Mouse (Mus musculus) bone marrow, adult 2 months (tissue): ENCODE measurements around the gene Wdr26.

ENCODE experiments used
- CTCF ChIP-seq: fragments of 200-500 bp; IDR thresholded peaks from 2 replicates; pipeline ENCODE4 v1.5.1; 2011; ENCODE audit warnings: low read length, control low read depth; ENCODE audit not compliant: control insufficient read depth, insufficient read depth
- POLR2A ChIP-seq: fragments of 200-500 bp; IDR thresholded peaks from 2 replicates; pipeline ENCODE4 v1.6.1; 2011; ENCODE audit warnings: low read depth, mild to moderate bottlenecking, control low read depth, low read length, borderline replicate concordance; ENCODE audit not compliant: control insufficient read depth

DNA sequence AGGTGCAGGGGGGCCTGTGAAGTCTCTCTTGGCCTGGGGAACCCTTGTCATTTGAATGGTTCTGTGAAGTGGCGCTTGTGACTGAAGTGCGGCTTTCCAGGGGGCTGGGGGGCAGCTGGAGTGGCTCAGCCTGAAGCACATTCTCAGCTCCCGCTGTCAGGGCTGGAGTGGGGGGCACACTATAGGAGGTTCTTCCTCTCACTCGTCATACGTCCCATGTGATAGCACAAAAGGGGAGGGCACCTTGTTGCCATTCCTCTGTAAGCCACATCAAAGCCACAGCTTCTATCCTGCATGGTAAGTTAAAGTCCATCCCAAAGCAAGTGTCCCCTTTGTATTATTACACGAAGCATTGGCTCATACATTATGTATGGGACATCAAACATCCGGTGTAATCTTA lies 19.5 kb upstream of the Wdr26 start:
- TF ChIP-seq CTCF (no peak), POLR2A (no peak)
